Mouse (Mus musculus) MEL (cell line): ENCODE measurements around the gene Gp9. TPM values are rescaled to one million over a fixed set of nuclear protein-coding genes. Genes with fewer than 3 reads are reported as not detected.

Source experiments
- DNase-seq: peaks from one replicate; pipeline ENCODE4 v3.0.0; 2011; ENCODE audit warnings: low read depth, low spot score
- H3K27ac ChIP-seq: 2 replicates; pipeline ENCODE4 v1.5.1; 2012; ENCODE audit warnings: low read depth, mild to moderate bottlenecking, control low read depth, low read length, moderate library complexity; ENCODE audit not compliant: control insufficient read depth
- H3K27me3 ChIP-seq, 2 experiments: fragments of 150-350 bp in 1 of 2; sonication (generic) in 1 of 2; 2 replicates each; pipeline ENCODE4 v1.6.1; 2012; ENCODE audit warnings: low read length in 2 of 2, mild to moderate bottlenecking in 2 of 2, improper control_type of control experiment in 1 of 2, moderate library complexity in 1 of 2; ENCODE audit not compliant: insufficient read depth in 2 of 2, control insufficient read depth in 1 of 2
- H3K36me3 ChIP-seq, 2 experiments: 2 replicates each; pipeline ENCODE4 v1.6.1; 2012 to 2014; ENCODE audit warnings: low read length in 2 of 2, improper control_type of control experiment in 1 of 2, inconsistent platforms in 1 of 2, mild to moderate bottlenecking in 1 of 2; ENCODE audit not compliant: insufficient read depth in 2 of 2, control insufficient read depth in 1 of 2
- H3K4me1 ChIP-seq, 2 experiments: fragments of 150-350 bp in 1 of 2; sonication (generic) in 1 of 2; 2 replicates each; pipeline ENCODE4 v1.6.1; 2012; ENCODE audit warnings: low read length in 2 of 2, improper control_type of control experiment in 1 of 2, mild to moderate bottlenecking in 1 of 2; ENCODE audit not compliant: insufficient read depth in 2 of 2, control insufficient read depth in 1 of 2
- H3K4me3 ChIP-seq, 2 experiments: fragments of 150-350 bp in 1 of 2; sonication (generic) in 1 of 2; 2 replicates each; pipeline ENCODE4 v1.5.1; 2012; ENCODE audit warnings: low read depth in 2 of 2, low read length in 2 of 2, mild to moderate bottlenecking in 2 of 2, moderate library complexity in 2 of 2, control low read depth in 1 of 2, improper control_type of control experiment in 1 of 2; ENCODE audit not compliant: control insufficient read depth in 1 of 2, insufficient read depth in 1 of 2
- H3K79me2 ChIP-seq: 2 replicates; pipeline ENCODE4 v1.6.1; 2012; ENCODE audit warnings: mild to moderate bottlenecking, low read length, moderate library complexity; ENCODE audit not compliant: control insufficient read depth, poor library complexity, insufficient read depth
- H3K9ac ChIP-seq: 2 replicates; pipeline ENCODE4 v1.6.1; 2012; ENCODE audit warnings: low read depth, mild to moderate bottlenecking, control low read depth, low read length, moderate library complexity; ENCODE audit not compliant: control insufficient read depth, poor library complexity, severe bottlenecking
- H3K9me3 ChIP-seq: fragments of 150-350 bp; sonication (generic); replicated peaks from 2 replicates; pipeline ENCODE4 v1.6.1; 2012; ENCODE audit warnings: mild to moderate bottlenecking, low read length, improper control_type of control experiment, moderate library complexity; ENCODE audit not compliant: insufficient read depth
- EP300 ChIP-seq, 2 experiments: IDR thresholded peaks; 2 replicates each; pipeline ENCODE4 v1.6.1; 2011; ENCODE audit warnings: improper control_type of control experiment in 2 of 2, low read length in 2 of 2, low read depth in 1 of 2, mild to moderate bottlenecking in 1 of 2
- ETS1 ChIP-seq: IDR thresholded peaks from 2 replicates; pipeline ENCODE4 v1.6.1; 2012; ENCODE audit warnings: low read depth, mild to moderate bottlenecking, inconsistent platforms, low read length, improper control_type of control experiment, moderate library complexity
- JUND ChIP-seq: IDR thresholded peaks from 2 replicates; pipeline ENCODE4 v1.6.1; 2011; ENCODE audit warnings: low read depth, mild to moderate bottlenecking, improper control_type of control experiment, low read length
- MAX ChIP-seq: IDR thresholded peaks from 2 replicates; pipeline ENCODE4 v1.6.1; 2011; ENCODE audit warnings: low read length, improper control_type of control experiment
- MYC ChIP-seq: IDR thresholded peaks from 2 replicates; pipeline ENCODE4 v1.6.1; 2011; ENCODE audit warnings: low read depth, mild to moderate bottlenecking, low read length, improper control_type of control experiment, moderate library complexity
- NRF1 ChIP-seq: IDR thresholded peaks from 2 replicates; pipeline ENCODE4 v1.6.1; 2014; ENCODE audit warnings: low read depth, mild to moderate bottlenecking, inconsistent platforms, low read length, improper control_type of control experiment, moderate library complexity; ENCODE audit not compliant: poor library complexity, insufficient read depth, severe bottlenecking
- POLR2AphosphoS2 ChIP-seq: IDR thresholded peaks from 2 replicates; pipeline ENCODE4 v1.6.1; 2011; ENCODE audit warnings: low read length, improper control_type of control experiment
- RAD21 ChIP-seq: IDR thresholded peaks from 2 replicates; pipeline ENCODE4 v1.6.1; 2011; ENCODE audit warnings: mild to moderate bottlenecking, low read depth, low read length, improper control_type of control experiment
- TCF12 ChIP-seq: IDR thresholded peaks from 2 replicates; pipeline ENCODE4 v1.6.1; 2014; ENCODE audit warnings: low read depth, mild to moderate bottlenecking, inconsistent platforms, low read length, improper control_type of control experiment, moderate library complexity
- polyA plus RNA-seq, 2 experiments: library from polyadenylated mRNA; stranded (reverse) in 1 of 2; unstranded in 1 of 2; fragments of >175 nt in 1 of 2; fragments of >200 nt in 1 of 2; gene quantifications; 2 replicates each; pipeline versions ENCODE4 v1.2.1 to v1.2.4; 2012; ENCODE audit warnings: low replicate concordance in 2 of 2, low read depth in 1 of 2; ENCODE audit not compliant: insufficient read length in 2 of 2, insufficient read depth in 1 of 2, missing spikeins in 1 of 2
- total RNA-seq: library from RNA; depleted of rRNA; stranded (reverse); fragments of 300-350 nt; gene quantifications from 2 replicates; pipeline ENCODE4 v1.2.3, GENCODE M21; 2012

Gene Gp9
- total and polyA plus RNA-seq, 3 experiments, result 3.9 to 11.1 TPM; not detected in 1

DNA sequence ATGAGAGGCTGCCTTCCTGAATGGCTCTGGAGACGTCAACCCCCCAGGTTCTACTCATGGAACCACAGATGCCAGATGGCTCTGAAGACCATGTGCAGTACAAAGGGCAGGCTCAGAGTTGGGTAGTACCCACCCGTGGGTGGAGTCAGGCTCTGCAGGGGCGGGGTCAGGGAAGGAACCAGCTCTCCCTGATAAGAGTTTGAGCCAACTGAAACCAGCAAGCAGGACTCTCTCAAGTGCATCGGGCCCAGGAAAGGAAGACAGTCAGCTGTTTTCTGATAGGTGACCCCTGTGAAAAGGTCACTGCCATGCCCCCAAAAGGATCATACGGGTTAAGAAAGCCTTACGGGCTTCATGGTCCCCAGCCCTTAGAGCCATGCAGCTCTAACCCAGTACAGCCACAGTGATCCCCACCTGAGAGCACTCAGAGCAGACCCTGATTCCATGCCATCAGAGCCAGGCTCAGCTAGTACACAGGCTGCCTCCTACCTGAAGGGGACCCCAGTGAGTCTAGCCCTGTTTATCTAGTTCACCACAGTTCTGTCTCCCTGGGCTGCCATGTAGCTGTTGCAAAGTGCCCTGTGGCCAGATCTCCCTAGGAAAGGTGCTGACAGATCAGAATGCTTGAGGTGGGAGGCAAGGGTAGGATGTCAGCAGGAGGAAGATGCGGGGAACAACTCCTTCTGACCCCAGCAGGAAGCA is 13.1 kb downstream of the Gp9 start (continued):
- TF ChIP-seq MAX (peak; percentile 46; the same call in 1 of the 2 replicates), ETS1 (peak; percentile 83), JUND (no peak), POLR2AphosphoS2 (peak; percentile 44; the same call in 1 of the 2 replicates)

GRCm38 (mm10) chr6:87791826-87792225 is 14.0 kb downstream of the Gp9 start:
- Histone ChIP-seq H3K36me3 (peaks cover 0 to 25% of the 10 kb centered on the region in 2 experiments; a peak in 2 of 4 replicates), H3K27me3 (no peaks in the 10 kb centered on the region), H3K9me3 (no peaks in the 10 kb centered on the region), H3K4me1 (peaks cover 26 to 40% of the 10 kb centered on the region in 2 experiments), H3K27ac (no peak overlapping the region), H3K79me2 (no peaks in the 10 kb centered on the region), H3K9ac (no peak overlapping the region), H3K4me3 (no peak overlapping the region)
- DNase-seq, result no peak
- TF ChIP-seq EP300 (IDR thresholded peaks at IDR 0.05; ENCODE audit: low read depth in 1 of 2, low read length in 2 of 2), result peak in 1 of 2 experiments; percentile 33; a peak in 1 of 4 replicates
- TF ChIP-seq TCF12, result 0 out of 2 replicates have a peak, but pooled peaks have one; percentile 9
- TF ChIP-seq MYC, result 0 out of 2 replicates have a peak, but pooled peaks have one; percentile 31
- TF ChIP-seq NRF1, result no peak

GRCm38 (mm10) chr6:87793821-87794510 is 16.1 kb downstream of the Gp9 start:
- no peak for TF ChIP-seq JUND
- TF ChIP-seq RAD21, result no peak
- TF ChIP-seq, all 39 proteins: peak for 0

More at GRCm38 (mm10) chr6:87793821-87794510, 16.1 kb downstream of the Gp9 start:
- H3K27ac ChIP-seq, result no peak overlapping the region
- peaks cover 0 to 25% of the 10 kb centered on the region in 2 experiments; a peak in 2 of 4 replicates for H3K36me3 ChIP-seq
- H3K9ac ChIP-seq, result no peak overlapping the region
- DNase-seq, result no peak
- no peaks in the 10 kb centered on the region for H3K79me2 ChIP-seq
- H3K27me3 ChIP-seq, result no peaks in the 10 kb centered on the region
- no peaks in the 10 kb centered on the region for H3K9me3 ChIP-seq
- peaks cover 21 to 27% of the 10 kb centered on the region in 2 experiments for H3K4me1 ChIP-seq
- no peak overlapping the region for H3K4me3 ChIP-seq
